Comparison of ENCODE assay signal across 8 mouse cellular contexts in genomic region chr9:60989670-60990391, GRCm38 (mm10).
DNase-seq lines count a peak whose midpoint lies in the region; ATAC-seq and TF ChIP-seq lines count a peak whose summit lies in the region.
"Had no signal": no experiment of that assay in that cellular context is flagged by ENCODE, and none has a peak within 500 bp of the region (broad histone marks: within the 10 kb centered on the region; RNA-seq: fewer than 3 reads in every experiment).

No protein-coding gene starts in this region.

- no peaks in the 10 kb centered on the region for H3K36me3 ChIP-seq in lung, embryonic 15.5 days
- no peaks in the 10 kb centered on the region for H3K36me3 ChIP-seq in limb, embryonic 14.5 days (ENCODE audit: control insufficient read depth, insufficient read depth, low read length)

- 18% methylated on average over 13 of the region's 13 CpGs for WGBS in lung, embryonic 15.5 days
- 24% methylated on average over 13 of the region's 13 CpGs for whole genome bisulfite sequencing in lung, adult 2 months
- WGBS in limb, embryonic 14.5 days: 35% methylated on average over 13 of the region's 13 CpGs

- peaks cover 7% of the 10 kb centered on the region; the same call in 1 of the 2 replicates for H3K4me1 ChIP-seq in lung, embryonic 15.5 days
- H3K4me1 ChIP-seq in lung, adult 2 months (ENCODE audit: control insufficient read depth, insufficient read depth, low read length): no peaks in the 10 kb centered on the region
- H3K4me1 ChIP-seq in limb, embryonic 14.5 days (ENCODE audit: control insufficient read depth, insufficient read depth, low read length): peaks cover 6% of the 10 kb centered on the region; the same call in 1 of the 2 replicates

- no peak overlapping the region for H3K4me3 ChIP-seq in lung, embryonic 15.5 days
- no peak overlapping the region for H3K4me3 ChIP-seq in lung, adult 2 months (replicated peaks; ENCODE audit: extremely low read depth, low read depth, low read length)
- H3K4me3 ChIP-seq in limb, embryonic 14.5 days (replicated peaks; ENCODE audit: low read length): no peak overlapping the region

- H3K9me3 ChIP-seq in lung, embryonic 15.5 days: no peaks in the 10 kb centered on the region
- H3K9me3 ChIP-seq in limb, embryonic 14.5 days (ENCODE audit: control insufficient read depth, low read length): no peaks in the 10 kb centered on the region

- H3K4me2 ChIP-seq in lung, embryonic 15.5 days: peak overlapping the region; percentile 33
- H3K4me2 ChIP-seq in limb, embryonic 14.5 days (replicated peaks; ENCODE audit: low read depth, low read length, severe bottlenecking): no peak overlapping the region

- TF ChIP-seq CTCF in lung, adult 2 months (IDR thresholded peaks at IDR 0.05; ENCODE audit: insufficient read depth, low read length): no peak

- intact Hi-C loops in gastrocnemius, postnatal 14 days (cut with DNase I; ENCODE audit: low total_unique reads): no loop called here

- H3K9ac ChIP-seq in lung, embryonic 15.5 days: no peak overlapping the region
- no peak overlapping the region for H3K9ac ChIP-seq in limb, embryonic 14.5 days (ENCODE audit: low read depth, low read length, severe bottlenecking)
- H3K9ac ChIP-seq: liver, embryonic 14.5 days had no signal

- no peak overlapping the region for H3K27ac ChIP-seq in lung, embryonic 15.5 days
- peak overlapping the region; percentile 30; the same call in 1 of the 2 replicates for H3K27ac ChIP-seq in limb, embryonic 14.5 days (replicated peaks; ENCODE audit: low read depth, low read length)
- H3K27ac ChIP-seq: liver, embryonic 14.5 days had no signal

- TF ChIP-seq POLR2A in lung, adult 2 months (IDR thresholded peaks at IDR 0.05; ENCODE audit: borderline replicate concordance, extremely low read depth, low read depth, low read length): no peak
- TF ChIP-seq POLR2A in limb, embryonic 14.5 days (IDR thresholded peaks at IDR 0.05; ENCODE audit: borderline replicate concordance, extremely low read depth, insufficient read depth, insufficient read length): no peak

- no peaks in the 10 kb centered on the region for H3K27me3 ChIP-seq in lung, embryonic 15.5 days
- H3K27me3 ChIP-seq in limb, embryonic 14.5 days (ENCODE audit: control insufficient read depth, insufficient read depth, low read length): no peaks in the 10 kb centered on the region

- peak; percentile 55; the same call in 1 of the 2 replicates for ATAC-seq in lung, embryonic 15.5 days (ENCODE audit: borderline replicate concordance, extremely low read depth, low FRiP score, low TSS enrichment)
- ATAC-seq in limb, embryonic 14.5 days (ENCODE audit: low FRiP score, low read depth): no peak

- no peak for DNase-seq in lung, adult 2 months
- peak; percentile 35 for DNase-seq in adrenal gland, adult 8-10 months
- peak; percentile 29 for DNase-seq in gastrocnemius, postnatal 14 days
- peak; percentile 56 for DNase-seq in limb, embryonic 14.5 days (ENCODE audit: low spot score)
- no peak for DNase-seq in ovary, postnatal 10 days (ENCODE audit: low spot score)
- DNase-seq in layer of hippocampus, adult 18-20 months (ENCODE audit: low spot score in 2 of 2): no peak

Comparison
In these comparisons a context has a peak if more than half of its experiments do, and no peak if none do; other contexts are left out.
1. DNase-seq: peak in adrenal gland, adult 8-10 months (single experiment), gastrocnemius, postnatal 14 days (single experiment) and limb, embryonic 14.5 days (single experiment); none in lung, adult 2 months (single experiment), ovary, postnatal 10 days (single experiment) and layer of hippocampus, adult 18-20 months (0 of 2).